15 mouse cellular contexts compared by ENCODE assay signal in the genomic region with DNA sequence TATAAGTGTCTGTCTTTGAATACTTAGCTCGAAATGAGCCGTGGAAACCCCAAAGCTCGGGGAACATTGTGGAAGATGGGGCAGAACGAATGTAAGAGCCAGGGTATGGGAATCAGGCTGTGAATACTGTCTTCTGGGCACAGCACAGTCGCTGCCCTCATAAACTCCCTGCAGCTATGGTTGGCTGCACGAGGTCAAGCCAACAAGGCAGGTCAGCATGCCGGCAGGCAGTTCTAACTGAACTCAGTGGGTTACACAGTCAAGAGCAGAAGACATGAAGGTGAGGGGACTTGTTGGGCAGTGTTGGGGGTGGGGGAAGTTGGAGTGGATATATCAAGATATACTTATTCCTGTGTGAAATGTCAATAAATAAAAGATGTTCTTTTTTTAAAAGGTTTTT. TPM values are rescaled to one million over a fixed set of nuclear protein-coding genes. Genes with fewer than 3 reads are reported as not detected.
"Had no signal": no experiment of that assay in that cellular context is flagged by ENCODE, and none has a peak within 500 bp of the region (broad histone marks: within the 10 kb centered on the region; RNA-seq: fewer than 3 reads in every experiment).

No protein-coding gene starts in this region.

- H3K27me3 ChIP-seq: limb, embryonic 12.5 days had no signal

- DNase-seq: left cerebral cortex, postnatal 4 days; lung, embryonic 14.5 days; thymus, postnatal 25 days had no signal

- H3K27ac ChIP-seq: limb, embryonic 12.5 days; limb, embryonic 15.5 days; liver, embryonic 14.5 days; macrophage had no signal

- H3K36me3 ChIP-seq: limb, embryonic 12.5 days; limb, embryonic 15.5 days; midbrain, embryonic 13.5 days had no signal

- H3K4me3 ChIP-seq: limb, embryonic 12.5 days; limb, embryonic 15.5 days; midbrain, embryonic 13.5 days had no signal

- ATAC-seq: hindbrain, postnatal 0 days; inflammation-experienced regulatory T-cells, adult 6 months; liver, postnatal 0 days; lung, postnatal 0 days had no signal

- H3K9me3 ChIP-seq: limb, embryonic 12.5 days; limb, embryonic 15.5 days; midbrain, embryonic 13.5 days had no signal

- H3K4me2 ChIP-seq: limb, embryonic 12.5 days; limb, embryonic 15.5 days; liver, embryonic 11.5 days; lung, embryonic 14.5 days; midbrain, embryonic 13.5 days had no signal

- H3K9ac ChIP-seq: limb, embryonic 12.5 days; limb, embryonic 15.5 days; liver, embryonic 14.5 days; liver, postnatal 0 days; lung, embryonic 14.5 days had no signal

RNA-seq across cellular contexts. Expression of a gene that starts 20.2 kb away (rescaled TPM):
- polyA plus RNA-seq: inflammation-experienced regulatory T-cells, adult 6 months; macrophage had no signal

RNA-seq across cellular contexts. Expression of a gene that starts 21.8 kb away (rescaled TPM):
- polyA plus RNA-seq: inflammation-experienced regulatory T-cells, adult 6 months; liver, postnatal 0 days; lung, embryonic 14.5 days; macrophage; midbrain, postnatal 0 days; spleen, adult 2 months had no signal

RNA-seq across cellular contexts. Expression of a gene that starts 33.1 kb away (rescaled TPM):
- polyA plus RNA-seq: lung, embryonic 14.5 days had no signal
